In the genomic region with DNA sequence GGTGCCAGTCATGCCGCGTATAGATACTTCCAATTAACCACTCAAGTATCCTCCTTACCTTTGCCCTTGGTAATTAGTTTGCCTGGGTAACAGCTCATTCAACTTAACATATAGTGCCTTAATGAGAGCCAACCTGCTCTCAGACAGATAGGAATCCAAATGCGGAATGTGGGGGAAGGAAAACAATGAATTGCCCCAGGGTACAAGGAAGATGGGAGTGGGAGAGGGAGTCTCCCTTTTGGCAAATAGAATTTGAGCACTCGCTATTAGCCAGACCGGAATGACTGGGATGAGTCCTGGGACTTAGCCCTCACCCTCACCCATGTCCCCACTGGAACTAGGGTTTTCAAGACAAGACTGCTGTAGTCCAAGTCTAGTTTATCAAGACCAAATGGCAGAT, we compare ENCODE assay signal across 8 mouse cellular contexts. TPM values are rescaled to one million over a fixed set of nuclear protein-coding genes. Genes with fewer than 3 reads are reported as not detected.
A peak's percentile ranks its signal among the peaks of the same experiment; 100 is the strongest.
DNase-seq lines count a peak whose midpoint lies in the region; TF ChIP-seq lines count a peak whose summit lies in the region.

No protein-coding gene starts in this region.

- no peak for TF ChIP-seq POLR2A in ES-Bruce4 (IDR thresholded peaks at IDR 0.05; ENCODE audit: insufficient read depth, low read length)

- no peak for TF ChIP-seq EP300 in ES-Bruce4 (IDR thresholded peaks at IDR 0.05; ENCODE audit: insufficient read depth, low read depth, low read length)

- H3K36me3 ChIP-seq in ES-Bruce4 (ENCODE audit: control insufficient read depth, insufficient read depth, low read length, poor library complexity, severe bottlenecking): no peaks in the 10 kb centered on the region
- H3K36me3 ChIP-seq in hindbrain, embryonic 10.5 days: no peaks in the 10 kb centered on the region; the same call in 1 of the 2 replicates
- no peaks in the 10 kb centered on the region for H3K36me3 ChIP-seq in midbrain, embryonic 10.5 days

- 3% methylated on average over 5 of the region's 5 CpGs for WGBS in hindbrain, embryonic 10.5 days
- 6% methylated on average over 5 of the region's 5 CpGs for WGBS in midbrain, embryonic 10.5 days

- no peaks in the 10 kb centered on the region for H3K9me3 ChIP-seq in ES-Bruce4 (replicated peaks; ENCODE audit: control insufficient read depth, insufficient read depth, low read length, poor library complexity, severe bottlenecking)
- no peaks in the 10 kb centered on the region for H3K9me3 ChIP-seq in hindbrain, embryonic 10.5 days
- no peaks in the 10 kb centered on the region for H3K9me3 ChIP-seq in midbrain, embryonic 10.5 days (replicated peaks)

- H3K27ac ChIP-seq in ES-Bruce4 (ENCODE audit: insufficient read depth, low read length): no peak overlapping the region
- H3K27ac ChIP-seq in hindbrain, embryonic 10.5 days: peak overlapping the region; percentile 96; the same call in 1 of the 2 replicates
- peak overlapping the region; percentile 96; the same call in 1 of the 2 replicates for H3K27ac ChIP-seq in midbrain, embryonic 10.5 days (replicated peaks)

- TF ChIP-seq CTCF in ES-Bruce4 (IDR thresholded peaks at IDR 0.05; ENCODE audit: low read depth, low read length): no peak

- H3K9ac ChIP-seq in ES-Bruce4 (ENCODE audit: low read depth, poor library complexity, severe bottlenecking): peak overlapping the region; percentile 92; the same call in 1 of the 2 replicates

- no peaks in the 10 kb centered on the region for H3K27me3 ChIP-seq in ES-Bruce4 (ENCODE audit: control insufficient read depth, insufficient read depth, low read length, poor library complexity, severe bottlenecking)
- peaks cover 15% of the 10 kb centered on the region for H3K27me3 ChIP-seq in hindbrain, embryonic 10.5 days (ENCODE audit: insufficient read depth, poor library complexity, severe bottlenecking)
- peaks cover 24% of the 10 kb centered on the region for H3K27me3 ChIP-seq in midbrain, embryonic 10.5 days (ENCODE audit: low read depth, poor library complexity, severe bottlenecking)

- DNase-seq in heart, adult 11 months: peak; percentile 77
- no peak for DNase-seq in heart, postnatal 4 days
- no peak for DNase-seq in hindbrain, embryonic 10.5 days (ENCODE audit: low spot score)
- DNase-seq in midbrain, embryonic 10.5 days (ENCODE audit: low spot score): no peak
- DNase-seq in spleen, postnatal 10 days (ENCODE audit: low spot score in 2 of 2): no peak
- no peak for DNase-seq in adrenal gland, adult 18-20 months (ENCODE audit: low spot score in 2 of 2)
- no peak for DNase-seq in spleen, postnatal 36 days (ENCODE audit: low spot score in 2 of 2)

- no peak overlapping the region for H3K4me3 ChIP-seq in ES-Bruce4 (ENCODE audit: low read depth, low read length)
- H3K4me3 ChIP-seq in hindbrain, embryonic 10.5 days: peak overlapping the region; percentile 90
- peak overlapping the region; percentile 79 for H3K4me3 ChIP-seq in midbrain, embryonic 10.5 days

- peaks cover 2% of the 10 kb centered on the region for H3K4me1 ChIP-seq in ES-Bruce4 (ENCODE audit: control insufficient read depth, insufficient read depth, low read length)
- peaks cover 35% of the 10 kb centered on the region for H3K4me1 ChIP-seq in hindbrain, embryonic 10.5 days (replicated peaks)
- H3K4me1 ChIP-seq in midbrain, embryonic 10.5 days: peaks cover 35% of the 10 kb centered on the region

RNA-seq across cellular contexts. Expression of a gene that starts 1.0 kb away (rescaled TPM):
- 10 to 100 TPM; 10.2 to 10.7 TPM for total RNA-seq in heart, postnatal 4 days (2021)
- polyA plus RNA-seq in ES-Bruce4 (2011; ENCODE audit: insufficient read depth, insufficient read length, low read depth, missing spikeins): 17.7 and 20.4 TPM in 2 replicates
- polyA plus RNA-seq in hindbrain, embryonic 10.5 days (2016; fragmentation: Nextera tagmentation; extraction: Ambion mirVana): 5.8 and 6.3 TPM in 2 replicates
- 4.7 and 5.7 TPM in 2 replicates for polyA plus RNA-seq in midbrain, embryonic 10.5 days (2016; fragmentation: Nextera tagmentation; extraction: Ambion mirVana)
- 1 to 10 TPM; 6.8 to 9.9 TPM for total RNA-seq in adrenal gland, adult 18-20 months (2021)
